Comparison of ENCODE assay signal across 12 mouse cellular contexts in genomic region chr8:128704376-128704775, GRCm38 (mm10).
"Had no signal": no experiment of that assay in that cellular context is flagged by ENCODE, and none has a peak within 500 bp of the region (broad histone marks: within the 10 kb centered on the region; RNA-seq: fewer than 3 reads in every experiment).

No protein-coding gene starts in this region.

- ATAC-seq: lung, postnatal 0 days; midbrain, embryonic 13.5 days had no signal

- H3K4me3 ChIP-seq: limb, embryonic 12.5 days; liver, embryonic 15.5 days; midbrain, embryonic 13.5 days; stomach, embryonic 15.5 days had no signal

- H3K9ac ChIP-seq: limb, embryonic 12.5 days; liver, embryonic 15.5 days; midbrain, embryonic 13.5 days; stomach, embryonic 15.5 days had no signal

- H3K27ac ChIP-seq: limb, embryonic 12.5 days; liver, embryonic 15.5 days; midbrain, embryonic 13.5 days; stomach, embryonic 15.5 days had no signal

- H3K9me3 ChIP-seq: limb, embryonic 12.5 days; liver, embryonic 15.5 days; midbrain, embryonic 13.5 days; stomach, embryonic 15.5 days had no signal

- DNase-seq: kidney, postnatal 25 days; liver; lung, adult 2 months; lung, postnatal 36 days; right cerebral cortex, postnatal 14 days; thymus, adult 2 months; thymus, postnatal 25 days had no signal

- H3K4me1 ChIP-seq: limb, embryonic 12.5 days; stomach, embryonic 15.5 days had no signal

- H3K27me3 ChIP-seq: limb, embryonic 12.5 days; liver, embryonic 15.5 days; midbrain, embryonic 13.5 days; stomach, embryonic 15.5 days had no signal

- H3K4me2 ChIP-seq: limb, embryonic 12.5 days; liver, embryonic 15.5 days; midbrain, embryonic 13.5 days; stomach, embryonic 15.5 days had no signal
